Mouse (Mus musculus): Measurements from ENCODE around the gene Cldn9. TPM values are rescaled to one million over a fixed set of nuclear protein-coding genes. Genes with fewer than 3 reads are reported as not detected.

The Cldn9 gene
- polyA plus RNA-seq, 1 experiment = not detected

- no peak for TF ChIP-seq GATA1 (IDR thresholded peaks at IDR 0.05; ENCODE audit: low read length)
These were observed 15.6 kb upstream of the Cldn9 start for GRCm38 (mm10) chr17:23699131-23700077.

GRCm38 (mm10) chr17:23695801-23696200 is 12.0 kb upstream of the Cldn9 start:
- no peak for TF ChIP-seq GATA1 (IDR thresholded peaks at IDR 0.05; ENCODE audit: low read length)

- no peak for TF ChIP-seq GATA1 (IDR thresholded peaks at IDR 0.05; ENCODE audit: low read length)
These were observed 10.7 kb upstream of the Cldn9 start for GRCm38 (mm10) chr17:23694491-23694890.

GRCm38 (mm10) chr17:23683226-23683625 is 600 bp downstream of the Cldn9 start:
- TF ChIP-seq GATA1 (IDR thresholded peaks at IDR 0.05; ENCODE audit: low read length) = no peak

- TF ChIP-seq GATA1 (IDR thresholded peaks at IDR 0.05; ENCODE audit: low read length) = no peak
These were observed 1.3 kb downstream of the Cldn9 start for GRCm38 (mm10) chr17:23682530-23682929.

GRCm38 (mm10) chr17:23682092-23682491 is 1.7 kb downstream of the Cldn9 start:
- no peak for TF ChIP-seq GATA1 (IDR thresholded peaks at IDR 0.05; ENCODE audit: low read length)

GRCm38 (mm10) chr17:23681086-23681485 is 2.7 kb downstream of the Cldn9 start:
- no peak for TF ChIP-seq GATA1 (IDR thresholded peaks at IDR 0.05; ENCODE audit: low read length)

GRCm38 (mm10) chr17:23680336-23680735 is 3.5 kb downstream of the Cldn9 start:
- TF ChIP-seq GATA1 (IDR thresholded peaks at IDR 0.05; ENCODE audit: low read length) = no peak

- TF ChIP-seq GATA1 (IDR thresholded peaks at IDR 0.05; ENCODE audit: low read length) = no peak
These were observed 4.5 kb downstream of the Cldn9 start, which contains the start of gene Cldn6 for GRCm38 (mm10) chr17:23679127-23679835. TSS of gene Cldn6 (plus strand) at chr17:23679249.

- no peak for TF ChIP-seq GATA1 (IDR thresholded peaks at IDR 0.05; ENCODE audit: low read length)
These were observed 6.6 kb downstream of the Cldn9 start, which contains the start of gene Tnfrsf12a for GRCm38 (mm10) chr17:23677236-23677679. TSS of gene Tnfrsf12a (minus strand) at chr17:23677468.

- TF ChIP-seq GATA1 (IDR thresholded peaks at IDR 0.05; ENCODE audit: low read length) = no peak
These were observed 7.3 kb downstream of the Cldn9 start for GRCm38 (mm10) chr17:23676473-23677031.

- TF ChIP-seq GATA1 (IDR thresholded peaks at IDR 0.05; ENCODE audit: low read length) = no peak
These were observed 8.1 kb downstream of the Cldn9 start for GRCm38 (mm10) chr17:23675564-23676281.

GRCm38 (mm10) chr17:23675127-23675526 is 8.7 kb downstream of the Cldn9 start:
- TF ChIP-seq GATA1 (IDR thresholded peaks at IDR 0.05; ENCODE audit: low read length) = no peak

- no peak for TF ChIP-seq GATA1 (IDR thresholded peaks at IDR 0.05; ENCODE audit: low read length)
These were observed 9.4 kb downstream of the Cldn9 start for GRCm38 (mm10) chr17:23674271-23674952.

All from G1E-ER4 (cell line).